In the genomic region with DNA sequence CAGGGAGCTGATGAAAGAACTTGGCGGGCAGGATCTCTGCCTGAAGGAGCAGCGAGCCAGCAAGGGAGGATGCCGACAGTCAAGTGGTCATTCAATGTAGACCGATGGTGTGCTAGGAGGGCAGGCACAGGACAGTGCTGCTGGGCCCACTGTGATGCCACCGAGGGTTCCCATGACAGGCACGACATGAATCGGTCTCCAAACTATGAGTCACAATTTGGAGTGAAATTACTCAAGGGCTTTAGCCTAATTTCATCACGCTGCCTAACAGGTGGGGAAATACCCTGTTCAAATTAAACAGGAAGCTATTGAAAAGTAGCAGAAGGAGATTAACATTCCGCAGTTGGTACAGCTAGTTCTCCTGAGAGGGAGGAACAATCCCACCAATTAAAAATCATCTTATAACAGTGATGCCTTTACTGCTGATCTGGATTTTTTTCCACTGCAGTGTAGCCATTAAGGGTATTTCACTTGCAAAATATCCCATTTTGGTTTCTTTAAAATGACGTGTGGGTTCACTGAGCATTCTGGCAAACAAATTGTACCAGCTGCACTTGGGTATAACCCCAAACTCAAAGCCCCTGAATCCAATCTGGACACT, we compare ENCODE assay signal across 11 mouse cellular contexts.
DNase-seq lines count a peak whose midpoint lies in the region; ATAC-seq and TF ChIP-seq lines count a peak whose summit lies in the region.
"Had no signal": no experiment of that assay in that cellular context is flagged by ENCODE, and none has a peak within 500 bp of the region (broad histone marks: within the 10 kb centered on the region; RNA-seq: fewer than 3 reads in every experiment).

No protein-coding gene starts in this region.

- H3K4me1 ChIP-seq in lung, adult 2 months (ENCODE audit: control insufficient read depth, insufficient read depth, low read length): peaks cover 16% of the 10 kb centered on the region
- H3K4me1 ChIP-seq: embryonic facial prominence, embryonic 12.5 days had no signal

- TF ChIP-seq CTCF in lung, adult 2 months (IDR thresholded peaks at IDR 0.05; ENCODE audit: insufficient read depth, low read length): no peak

- peak; percentile 66 for ATAC-seq in monocyte, adult 5-6 weeks (replicated peaks; ENCODE audit: insufficient number of reproducible peaks, low FRiP score, low TSS enrichment, poor library complexity, severe bottlenecking)

- no peak for TF ChIP-seq POLR2A in lung, adult 2 months (IDR thresholded peaks at IDR 0.05; ENCODE audit: borderline replicate concordance, extremely low read depth, low read depth, low read length)

- H3K4me3 ChIP-seq in lung, adult 2 months (replicated peaks; ENCODE audit: extremely low read depth, low read depth, low read length): no peak overlapping the region
- H3K4me3 ChIP-seq: embryonic facial prominence, embryonic 12.5 days; midbrain, embryonic 12.5 days had no signal

- peak; percentile 12 for DNase-seq in adrenal gland, postnatal 25 days
- no peak for DNase-seq in adrenal gland, postnatal 10 days
- DNase-seq in lung, adult 2 months: peak; percentile 34
- DNase-seq in lung, postnatal 10 days: no peak
- DNase-seq in gonadal fat pad, adult 2 months (ENCODE audit: low read depth): peak; percentile 89
- DNase-seq in spleen, postnatal 14 days (ENCODE audit: low spot score in 2 of 2): no peak
- DNase-seq in cerebellum, postnatal 36 days: no peak
- DNase-seq: heart, postnatal 10 days had no signal

- 45% methylated on average over 10 of the region's 10 CpGs for WGBS in lung, adult 2 months

Comparison
In these comparisons a context has a peak if more than half of its experiments do, and no peak if none do; other contexts are left out.
1. DNase-seq: peak in adrenal gland, postnatal 25 days (single experiment), lung, adult 2 months (single experiment) and gonadal fat pad, adult 2 months (single experiment); none in adrenal gland, postnatal 10 days (single experiment), lung, postnatal 10 days (single experiment), spleen, postnatal 14 days (0 of 2) and cerebellum, postnatal 36 days (0 of 2).